Mouse (Mus musculus) cerebellum, adult 2 months (tissue): Measurements from ENCODE around the gene Tmed9.

Experiments
- CTCF ChIP-seq: fragments of 200-500 bp; IDR thresholded peaks from 2 replicates; pipeline ENCODE4 v1.5.1; 2011; ENCODE audit warnings: low read depth, mild to moderate bottlenecking, control low read depth, low read length, moderate library complexity, borderline replicate concordance; ENCODE audit not compliant: insufficient read depth
- POLR2A ChIP-seq: fragments of 200-500 bp; IDR thresholded peaks from 2 replicates; pipeline ENCODE4 v1.6.1; 2011; ENCODE audit warnings: low read length, control low read depth, borderline replicate concordance; ENCODE audit not compliant: insufficient read depth

- TF ChIP-seq CTCF (peak; percentile 79), POLR2A (peak; percentile 95)
Measured at GRCm38 (mm10) chr13:55634639-55635127, 61.2 kb downstream of the Tmed9 start, which contains the start of gene Ddx46.
